Mouse (Mus musculus) ES-Bruce4 (cell line): ENCODE data around the gene Galntl6. TPM values are rescaled to one million over a fixed set of nuclear protein-coding genes. Genes with fewer than 3 reads are reported as not detected.
"Not testable (repeated sequence)": the region's sequence is repeated elsewhere in the genome, so short reads cannot be mapped to it uniquely, and the experiment has no call there.

Source experiments
- H3K27ac ChIP-seq: 2 replicates; pipeline ENCODE4 v1.5.1; 2012; ENCODE audit warnings: low read length, inconsistent platforms; ENCODE audit not compliant: insufficient read depth
- H3K27me3 ChIP-seq: 2 replicates; pipeline ENCODE4 v1.6.1; 2012; ENCODE audit warnings: mild to moderate bottlenecking, low read length, inconsistent platforms; ENCODE audit not compliant: control insufficient read depth, poor library complexity, insufficient read depth, severe bottlenecking
- H3K36me3 ChIP-seq: 2 replicates; pipeline ENCODE4 v1.6.1; 2012; ENCODE audit warnings: inconsistent platforms, mild to moderate bottlenecking, low read length, moderate library complexity; ENCODE audit not compliant: control insufficient read depth, poor library complexity, insufficient read depth, severe bottlenecking
- H3K4me1 ChIP-seq: one replicate; pipeline ENCODE4 v1.8.1; 2011; ENCODE audit warnings: low read length; ENCODE audit not compliant: control insufficient read depth, insufficient read depth
- H3K4me3 ChIP-seq: 2 replicates; pipeline ENCODE4 v1.5.1; 2011; ENCODE audit warnings: low read depth, mild to moderate bottlenecking, low read length
- H3K9ac ChIP-seq: 2 replicates; pipeline ENCODE4 v1.6.1; 2012; ENCODE audit warnings: low read depth, mild to moderate bottlenecking, inconsistent platforms; ENCODE audit not compliant: poor library complexity, severe bottlenecking
- H3K9me3 ChIP-seq: replicated peaks from 2 replicates; pipeline ENCODE4 v1.6.1; 2012; ENCODE audit warnings: mild to moderate bottlenecking, low read length, inconsistent platforms; ENCODE audit not compliant: control insufficient read depth, poor library complexity, insufficient read depth, severe bottlenecking
- CTCF ChIP-seq: IDR thresholded peaks from one replicate; pipeline ENCODE4 v1.8.1; 2011; ENCODE audit warnings: low read depth, low read length
- EP300 ChIP-seq: IDR thresholded peaks from 2 replicates; pipeline ENCODE4 v1.6.1; 2011; ENCODE audit warnings: low read depth, low read length; ENCODE audit not compliant: insufficient read depth
- POLR2A ChIP-seq: IDR thresholded peaks from one replicate; pipeline ENCODE4 v1.8.1; 2011; ENCODE audit warnings: low read length; ENCODE audit not compliant: insufficient read depth
- polyA plus RNA-seq: library from polyadenylated mRNA; stranded (reverse); fragments of >200 nt; gene quantifications from 2 replicates; pipeline ENCODE4 v1.2.4, GENCODE M21; 2011; ENCODE audit warnings: low read depth; ENCODE audit not compliant: missing spikeins, insufficient read depth, insufficient read length

Galntl6 gene
- polyA plus RNA-seq, 1 experiment, result not detected

DNA sequence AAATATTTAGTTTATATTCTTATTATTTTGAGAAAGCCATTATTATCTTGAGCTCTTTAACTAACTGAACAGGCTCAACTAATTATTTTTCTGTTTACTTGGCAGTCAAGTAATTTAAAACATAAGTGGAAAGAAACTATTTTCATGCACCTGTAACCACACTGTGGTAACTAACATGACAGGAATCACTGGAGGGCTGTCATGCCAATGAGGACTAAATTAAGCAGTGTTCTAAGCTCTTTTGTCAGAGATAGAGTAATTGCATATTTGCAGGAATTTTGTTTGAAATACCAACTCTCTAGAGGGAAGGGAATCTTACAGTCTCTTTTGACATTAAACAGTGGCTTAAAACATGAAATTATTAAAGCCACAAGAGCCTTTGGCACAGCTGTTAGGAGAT, 390.5 kb downstream of the Galntl6 start:
- TF ChIP-seq POLR2A (no peak), EP300 (no peak), CTCF (no peak)
- Histone ChIP-seq H3K36me3 (no peaks in the 10 kb centered on the region), H3K4me3 (no peak overlapping the region), H3K4me1 (no peaks in the 10 kb centered on the region), H3K27ac (no peak overlapping the region), H3K9me3 (no peaks in the 10 kb centered on the region), H3K9ac (no peak overlapping the region), H3K27me3 (no peaks in the 10 kb centered on the region)

DNA sequence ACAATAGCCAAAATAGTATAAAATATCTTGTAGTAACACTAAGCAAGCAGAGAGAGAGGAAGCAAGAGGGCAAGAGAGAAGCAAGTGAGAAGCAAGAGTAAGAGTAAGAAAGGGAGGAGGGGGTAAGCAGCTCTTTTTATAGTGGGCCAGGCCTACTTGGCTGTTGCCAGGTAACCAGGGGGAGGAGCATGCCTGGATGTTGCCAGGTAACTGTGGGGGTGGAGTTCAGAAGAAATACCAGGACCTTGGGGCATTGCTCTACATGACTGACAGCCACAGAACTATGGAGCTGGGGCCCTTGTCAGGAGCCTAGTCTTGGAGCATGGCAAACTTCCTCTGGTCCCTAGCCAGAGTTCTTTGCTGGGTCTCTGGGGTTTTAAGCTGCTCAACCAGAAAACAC, 401.9 kb downstream of the Galntl6 start:
- Histone ChIP-seq H3K9me3 (no peaks in the 10 kb centered on the region), H3K4me1 (no peaks in the 10 kb centered on the region), H3K27ac (no peak overlapping the region), H3K36me3 (no peaks in the 10 kb centered on the region), H3K27me3 (no peaks in the 10 kb centered on the region), H3K4me3 (no peak overlapping the region), H3K9ac (no peak overlapping the region)
- TF ChIP-seq CTCF (no peak), EP300 (no peak)

DNA sequence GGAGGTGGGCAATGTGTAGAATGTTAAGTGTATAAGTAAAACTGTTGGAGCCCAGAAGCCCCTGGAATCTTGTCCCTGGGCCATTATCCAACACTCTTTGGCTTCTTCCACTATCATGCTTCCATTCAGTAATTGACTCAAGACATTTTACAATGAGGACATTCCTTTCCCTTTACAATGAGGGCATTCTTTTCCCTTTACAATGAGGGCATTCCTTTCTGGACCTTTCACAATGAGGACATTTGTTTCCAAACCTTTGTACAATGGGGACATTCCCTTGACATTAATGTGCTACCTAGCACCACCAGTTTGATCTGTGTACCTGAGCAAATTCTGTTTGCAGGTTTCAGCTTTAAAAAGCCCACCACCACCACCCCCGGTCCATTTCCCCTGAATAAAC, 403.4 kb downstream of the Galntl6 start:
- Histone ChIP-seq H3K27ac (no peak overlapping the region), H3K9ac (no peak overlapping the region), H3K9me3 (no peaks in the 10 kb centered on the region), H3K4me1 (no peaks in the 10 kb centered on the region), H3K27me3 (no peaks in the 10 kb centered on the region), H3K4me3 (no peak overlapping the region), H3K36me3 (no peaks in the 10 kb centered on the region)
- no peak for TF ChIP-seq EP300
- no peak for TF ChIP-seq POLR2A

DNA sequence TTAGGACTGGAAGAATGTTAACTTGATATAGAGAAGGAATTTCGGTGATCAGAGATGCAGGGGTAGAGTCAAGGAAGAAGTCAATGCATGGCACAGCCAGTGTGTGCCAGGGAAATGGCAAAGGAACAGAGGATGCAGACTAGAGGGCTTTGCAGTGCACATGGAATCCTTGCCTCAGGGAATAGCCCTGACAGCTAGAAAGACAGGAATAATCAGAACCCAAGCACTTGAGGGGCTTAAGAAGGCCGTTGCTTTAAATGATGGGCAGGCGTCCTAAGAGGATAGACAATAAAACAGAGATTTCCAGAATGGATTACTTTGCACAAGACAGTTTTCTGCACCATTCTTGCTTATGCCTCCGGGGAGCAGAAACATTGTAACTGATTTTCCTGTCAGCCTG, 425.3 kb downstream of the Galntl6 start:
- no peaks in the 10 kb centered on the region for H3K4me1 ChIP-seq
- H3K36me3 ChIP-seq, result no peaks in the 10 kb centered on the region
- no peak overlapping the region for H3K4me3 ChIP-seq
- peaks cover 4% of the 10 kb centered on the region for H3K9me3 ChIP-seq
- no peaks in the 10 kb centered on the region for H3K27me3 ChIP-seq
- H3K9ac ChIP-seq, result no peak overlapping the region
- TF ChIP-seq EP300 (no peak), POLR2A (no peak), CTCF (no peak)
- H3K27ac ChIP-seq, result no peak overlapping the region

DNA sequence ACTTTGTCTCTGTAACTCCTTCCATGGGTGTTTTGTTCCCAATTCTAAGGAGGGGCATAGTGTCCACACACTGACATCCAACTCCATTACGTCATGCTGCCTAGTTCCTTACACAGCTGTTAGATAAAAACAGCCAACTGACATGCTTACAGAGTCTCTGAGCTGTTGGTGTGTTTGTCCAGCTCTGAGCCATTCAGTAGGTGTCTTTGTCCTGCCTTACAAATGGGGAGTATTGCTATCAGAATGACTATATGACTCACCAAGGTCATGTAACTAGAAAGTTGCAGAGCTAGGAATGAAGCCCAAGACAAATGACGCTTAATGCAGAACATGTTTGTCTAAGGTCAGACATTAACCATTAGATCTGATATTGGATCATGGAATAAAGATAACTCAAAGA, 449.1 kb downstream of the Galntl6 start:
- not testable (repeated sequence) for H3K4me1 ChIP-seq, H3K9ac ChIP-seq, H3K9me3 ChIP-seq, H3K4me3 ChIP-seq, H3K27ac ChIP-seq, H3K27me3 ChIP-seq, H3K36me3 ChIP-seq

DNA sequence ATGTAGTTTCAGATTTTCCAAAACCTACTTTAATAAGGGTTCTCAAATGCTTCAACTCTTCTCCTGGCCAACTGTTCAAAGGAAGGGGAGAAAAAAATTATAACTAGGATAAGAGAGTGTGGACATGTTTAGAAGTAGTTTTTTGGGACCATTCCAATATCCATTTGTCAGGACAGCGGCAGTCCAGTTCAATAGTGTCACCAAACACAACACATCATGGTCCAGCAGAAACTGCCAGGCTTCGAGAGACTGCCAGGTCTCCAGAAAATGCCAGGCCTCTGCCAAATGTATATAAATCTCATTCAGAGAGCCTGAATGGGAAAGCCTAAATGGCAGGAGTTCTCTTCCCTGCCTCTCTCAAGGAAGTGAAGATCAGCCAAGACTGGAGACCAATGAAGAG, 469.7 kb downstream of the Galntl6 start:
- no peaks in the 10 kb centered on the region for H3K4me1 ChIP-seq
- H3K27ac ChIP-seq, result no peak overlapping the region
- no peaks in the 10 kb centered on the region for H3K36me3 ChIP-seq
- TF ChIP-seq POLR2A (no peak), EP300 (no peak), CTCF (no peak)
- no peaks in the 10 kb centered on the region for H3K27me3 ChIP-seq
- H3K9ac ChIP-seq, result no peak overlapping the region
- H3K4me3 ChIP-seq, result no peak overlapping the region
- H3K9me3 ChIP-seq, result no peaks in the 10 kb centered on the region

DNA sequence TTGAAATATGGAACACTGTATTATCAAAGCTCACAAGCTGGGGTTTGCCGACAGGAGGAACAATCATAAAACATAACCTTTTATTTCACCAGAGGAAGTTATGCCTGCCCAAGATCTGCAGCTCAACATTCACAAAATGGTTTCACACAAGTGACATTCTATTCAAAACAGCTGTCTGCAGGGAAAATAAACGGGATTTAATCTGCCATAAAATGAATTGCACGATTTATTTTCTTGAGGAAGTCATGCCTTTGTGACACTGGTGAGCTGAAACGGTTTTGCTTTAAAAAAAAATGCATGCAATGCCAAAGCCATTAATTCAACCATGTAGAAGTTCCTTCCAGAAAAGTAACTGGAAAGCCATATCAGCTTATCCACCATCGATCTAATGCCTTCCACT, 494.0 kb downstream of the Galntl6 start:
- no peak overlapping the region for H3K4me3 ChIP-seq
- no peaks in the 10 kb centered on the region for H3K4me1 ChIP-seq
- no peak overlapping the region for H3K9ac ChIP-seq
- H3K36me3 ChIP-seq, result no peaks in the 10 kb centered on the region
- TF ChIP-seq CTCF (no peak), EP300 (no peak), POLR2A (no peak)
- no peak overlapping the region for H3K27ac ChIP-seq
- no peaks in the 10 kb centered on the region for H3K27me3 ChIP-seq
- H3K9me3 ChIP-seq, result no peaks in the 10 kb centered on the region
